Mouse (Mus musculus): ENCODE data around the gene Olfr66.

The Olfr66 gene

DNA sequence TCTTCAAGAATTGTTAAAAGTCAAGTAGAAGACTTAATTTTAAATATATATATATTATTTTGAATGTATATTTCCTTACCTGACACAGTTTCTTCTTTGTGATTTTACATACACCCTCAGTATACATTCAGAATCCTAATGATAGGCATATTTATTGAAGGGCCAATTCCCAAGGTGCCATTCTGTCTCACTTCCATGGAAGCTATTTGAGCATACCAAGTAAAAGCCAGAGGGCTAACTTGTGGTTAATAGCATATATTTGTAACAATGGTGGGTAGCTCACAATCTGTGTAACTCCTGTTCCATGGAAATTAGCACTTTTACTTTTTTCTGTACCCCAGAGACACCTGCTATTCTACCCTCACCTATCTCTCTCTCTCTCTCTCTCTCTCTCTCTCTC is at the start of gene Olfr66:
TSS of gene Olfr66 (minus strand) at position 101 of the 400 bp plus-strand sequence.
- no peak for DNase-seq

DNA sequence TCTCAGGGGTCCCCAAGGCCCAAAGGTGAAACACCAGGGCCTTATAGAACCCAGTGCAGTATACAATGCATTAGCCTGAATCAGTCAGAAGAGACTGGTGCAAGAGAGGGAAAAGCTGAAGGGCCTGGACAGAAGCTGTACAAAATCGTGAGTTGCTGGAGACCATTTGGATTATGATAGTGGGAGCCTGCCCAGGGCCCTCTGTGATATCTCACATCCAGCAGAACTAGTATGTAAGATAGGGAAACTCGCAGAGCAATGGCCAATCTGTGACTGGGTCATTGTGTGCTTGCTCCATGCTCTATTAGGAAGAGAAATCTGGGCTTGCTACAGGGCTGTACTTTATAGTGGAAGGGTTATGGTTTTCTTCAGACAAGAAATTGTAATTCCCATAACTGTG is 48.2 kb upstream of the Olfr66 start, which contains the start of gene Olfr632:
TSS of gene Olfr632 (plus strand) at position 84 of the 400 bp plus-strand sequence.
- no peak for DNase-seq

DNA sequence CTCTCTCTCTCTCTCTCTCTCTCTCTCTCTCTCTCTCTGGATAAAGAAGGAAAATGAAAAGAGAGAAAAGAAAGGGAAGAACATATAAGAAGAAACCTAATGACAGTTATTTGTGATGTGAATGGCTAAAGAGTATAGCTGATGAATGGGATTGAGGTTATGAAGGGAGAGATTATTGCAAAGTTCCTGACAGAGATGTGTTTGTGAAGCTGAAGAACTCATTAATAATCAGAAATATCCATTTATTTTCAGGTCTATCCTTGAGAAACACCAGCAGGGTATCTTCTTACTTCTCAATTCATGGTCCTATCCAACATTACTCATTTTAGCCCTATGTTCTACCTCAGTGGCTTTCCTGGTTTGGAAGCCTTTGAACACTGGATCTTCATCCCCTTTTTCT is 42.5 kb upstream of the Olfr66 start, which contains the start of gene Olfr631:
TSS of gene Olfr631 (plus strand) at position 301 of the 400 bp plus-strand sequence.
- no peak for DNase-seq

DNA sequence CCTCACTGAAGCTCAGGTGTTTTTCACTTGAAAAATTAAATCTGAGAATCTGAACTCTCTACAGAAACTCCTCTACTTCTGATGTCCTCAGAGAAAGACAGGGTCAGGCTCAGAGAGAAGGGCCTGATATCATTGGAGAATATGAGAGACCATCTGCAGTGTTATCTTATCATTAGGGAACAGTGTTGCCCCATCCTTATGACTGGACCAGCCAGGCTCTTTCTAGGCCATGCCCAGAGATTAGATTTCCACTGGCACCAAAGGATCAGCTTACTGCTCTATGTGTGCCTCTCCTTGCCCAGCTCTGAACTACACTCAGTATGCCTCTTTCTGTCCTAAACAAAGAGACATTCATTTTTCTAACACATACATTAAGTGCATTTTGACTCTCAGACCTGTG is 29.3 kb upstream of the Olfr66 start:
- no peak for DNase-seq

DNA sequence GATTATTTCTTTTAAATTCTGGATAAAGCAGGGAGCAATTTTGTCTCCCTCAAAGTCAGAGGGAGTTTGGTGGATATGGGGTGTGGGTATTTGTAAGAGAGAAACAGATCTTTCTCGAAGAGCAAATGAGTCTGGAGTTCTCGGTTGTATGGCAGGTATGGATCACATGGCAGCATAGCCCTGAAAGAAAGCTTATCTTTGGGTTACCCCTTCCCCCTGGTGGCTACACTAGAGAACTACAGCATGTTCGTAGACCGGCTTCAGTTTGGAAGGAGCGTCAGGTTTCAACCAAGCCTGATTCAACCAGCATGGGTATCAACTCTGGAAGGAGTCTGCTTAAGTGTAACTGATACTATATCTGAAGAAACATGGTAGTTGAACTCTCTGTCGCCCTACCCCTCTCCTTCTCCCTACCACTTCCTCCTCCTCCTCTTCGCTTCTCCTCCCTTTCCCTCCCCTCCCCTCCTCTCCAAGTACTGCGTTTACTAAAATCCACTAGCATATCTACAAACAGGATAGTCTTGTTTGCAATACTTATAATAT is 27.0 kb upstream of the Olfr66 start:
- DNase-seq = no peak

DNA sequence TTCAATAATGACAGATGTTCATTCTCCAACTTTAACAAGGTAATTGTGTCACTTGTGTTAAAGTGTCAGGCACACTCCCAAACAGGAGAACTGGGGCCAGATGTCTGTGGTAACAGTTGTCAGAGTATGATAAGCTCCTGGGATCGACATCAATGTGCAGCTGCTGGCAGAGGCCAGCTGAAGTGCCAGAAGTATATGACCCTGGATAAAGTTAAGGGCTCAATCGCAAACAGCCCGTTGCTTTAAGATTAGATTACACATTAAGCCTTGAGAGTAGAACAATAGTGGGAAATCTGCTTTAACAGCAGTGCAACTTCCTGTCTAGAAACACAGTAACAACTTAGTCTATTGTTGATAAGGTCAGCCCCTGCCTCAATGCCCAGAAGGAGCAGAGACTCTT is 24.0 kb upstream of the Olfr66 start:
- DNase-seq = no peak

DNA sequence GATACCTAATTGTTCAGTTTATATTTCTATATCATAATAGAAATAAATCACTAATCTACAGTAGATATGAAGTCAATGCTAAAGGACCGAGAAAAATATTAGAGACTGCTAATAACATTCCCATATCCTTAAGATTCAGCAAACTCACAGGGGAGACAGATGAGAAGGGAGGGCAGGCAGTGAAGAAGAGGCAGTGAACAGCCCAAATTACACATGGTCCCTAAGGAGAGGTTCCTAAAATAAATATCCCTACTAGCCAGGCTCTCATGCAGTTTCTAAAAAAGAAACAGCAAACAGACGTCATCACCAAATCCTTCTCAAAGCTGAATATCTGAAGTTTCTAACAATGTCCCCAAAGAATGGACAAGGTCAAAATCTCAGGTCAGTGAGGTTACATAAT is 17.1 kb upstream of the Olfr66 start, which contains the start of gene Olfr65:
TSS of gene Olfr65 (plus strand) at position 301 of the 400 bp plus-strand sequence.
- DNase-seq = no peak

DNA sequence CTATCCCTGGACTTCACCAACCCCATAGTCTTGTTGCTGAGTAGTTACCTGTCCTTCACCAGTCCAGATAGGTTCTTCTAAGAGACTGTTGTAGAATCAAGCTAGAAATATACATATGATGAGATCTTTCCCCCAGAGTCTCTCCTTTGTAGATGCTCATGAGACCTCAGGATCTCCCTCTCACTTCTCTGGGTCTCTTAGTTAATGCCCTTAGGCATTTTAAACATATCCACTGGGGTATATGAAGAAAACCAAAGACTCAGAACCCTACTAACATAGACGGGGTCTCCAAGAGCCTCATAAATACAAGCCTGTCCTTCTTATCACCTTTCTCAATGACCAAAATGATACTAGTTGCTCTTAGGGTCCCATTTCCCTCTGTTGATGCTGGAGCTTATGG is 8.3 kb upstream of the Olfr66 start, which contains the start of gene Olfr64:
TSS of gene Olfr64 (minus strand) at position 101 of the 400 bp plus-strand sequence.
- DNase-seq = no peak

DNA sequence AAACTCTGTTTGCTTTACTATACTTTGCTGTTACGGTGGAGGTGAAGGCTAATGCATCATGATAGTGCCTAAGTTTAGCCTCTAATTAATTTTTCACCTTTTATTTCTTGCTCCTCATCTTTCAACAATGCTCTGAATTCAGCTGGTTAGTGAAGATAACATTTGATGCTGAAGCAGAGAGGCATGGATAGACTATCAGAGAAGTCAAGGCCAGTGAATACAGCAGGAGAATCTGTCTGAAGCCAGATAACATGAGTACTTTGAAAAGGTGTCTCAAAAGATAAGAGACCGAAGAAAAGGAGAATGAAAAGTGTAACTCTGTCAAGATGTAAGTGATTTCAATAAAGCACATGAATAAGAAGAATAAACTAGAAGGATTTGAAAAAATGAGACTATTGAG is 9.0 kb downstream of the Olfr66 start:
- DNase-seq = no peak

DNA sequence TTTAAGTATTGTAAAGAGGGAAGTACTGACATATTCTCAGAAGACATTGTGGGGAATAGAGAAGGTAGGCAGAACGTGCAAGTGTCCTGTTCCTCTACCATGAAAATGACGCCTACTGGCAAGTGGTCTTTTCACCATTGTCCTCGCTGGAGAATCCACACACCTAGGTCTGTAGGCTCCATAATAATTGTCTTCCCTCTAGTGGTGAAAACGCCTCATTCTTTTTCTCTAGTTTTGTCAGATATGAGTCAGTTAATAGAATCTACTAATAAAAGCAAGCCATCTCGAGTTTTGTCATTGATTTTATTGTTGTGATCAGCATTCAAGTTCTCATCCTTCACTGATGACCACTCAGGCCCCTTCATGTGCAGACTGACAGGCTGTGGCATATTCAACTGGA is 11.6 kb downstream of the Olfr66 start:
- no peak for DNase-seq

DNA sequence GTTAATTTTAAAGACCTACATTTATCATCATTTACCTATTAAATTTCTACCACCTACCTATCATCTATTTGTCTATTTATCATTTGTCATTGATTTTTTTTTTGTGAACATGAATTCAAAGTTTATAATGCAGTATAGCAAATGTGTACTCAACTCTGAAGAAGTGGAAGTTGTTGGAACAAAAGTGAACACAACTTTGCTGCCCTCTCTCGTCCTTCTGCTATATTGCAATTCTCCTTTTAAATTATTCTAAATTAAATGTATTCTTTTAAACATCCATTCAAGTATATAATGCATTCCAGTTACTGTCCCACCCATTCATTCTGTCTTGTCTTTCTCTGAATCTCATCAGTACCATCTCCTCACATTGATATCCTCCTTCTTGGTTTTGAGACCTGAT is 13.0 kb downstream of the Olfr66 start:
- no peak for DNase-seq

DNA sequence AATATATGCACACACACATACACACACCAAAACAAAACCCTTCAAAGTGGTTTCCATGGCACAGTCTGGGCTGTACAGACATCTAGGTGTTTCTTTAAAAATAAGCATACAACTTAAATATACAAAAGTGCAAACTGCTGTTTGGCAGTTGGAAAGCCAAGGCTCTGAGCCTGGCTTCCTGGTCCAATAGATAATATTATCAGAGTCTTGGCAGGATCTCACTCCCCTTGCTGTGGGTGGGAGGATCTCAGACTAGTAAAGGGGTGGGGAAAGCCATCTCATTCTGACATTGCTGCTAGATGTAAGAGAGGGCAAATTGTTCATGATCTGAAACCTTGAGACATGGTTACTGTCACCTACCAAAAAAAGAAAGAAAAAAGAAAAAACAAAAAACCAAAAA is 15.4 kb downstream of the Olfr66 start:
- DNase-seq = no peak

DNA sequence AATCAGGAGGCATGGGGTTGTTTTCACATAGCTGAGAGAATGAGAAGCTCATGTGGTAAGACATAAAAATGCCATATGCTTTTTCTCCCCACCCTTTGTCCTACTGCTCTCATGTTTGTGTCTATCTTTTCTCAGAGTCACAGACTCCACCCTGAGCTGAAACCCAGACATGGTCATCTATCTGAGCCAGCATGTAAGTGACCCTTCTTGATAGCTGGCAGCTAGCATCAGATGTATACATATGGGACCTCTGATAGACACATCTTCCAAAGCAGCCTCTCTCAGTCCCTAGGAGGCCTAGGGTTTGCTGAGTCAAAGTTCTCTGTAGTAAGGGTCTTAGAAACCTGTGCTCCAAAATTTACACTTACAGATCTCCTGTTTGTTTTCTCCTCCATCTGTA is 20.3 kb downstream of the Olfr66 start:
- DNase-seq = no peak

DNA sequence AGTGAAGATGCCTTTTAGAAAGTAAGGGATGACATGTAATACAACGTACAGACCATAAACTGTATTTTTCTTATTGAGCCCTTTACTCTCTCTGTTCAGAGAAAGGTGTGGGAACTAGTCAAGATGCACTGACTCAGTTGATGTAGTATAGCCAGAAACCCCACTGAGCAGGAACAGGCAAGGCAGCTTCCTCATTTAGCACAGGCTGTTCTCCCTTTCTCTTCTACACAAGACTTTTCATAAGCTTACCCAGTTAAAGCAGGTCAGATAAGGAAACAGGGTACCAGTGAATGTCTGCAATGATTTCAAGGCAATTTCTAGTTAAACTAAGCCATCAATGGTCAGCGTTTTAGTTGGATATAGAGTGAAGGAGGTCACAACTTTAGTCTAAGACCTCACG is 24.5 kb downstream of the Olfr66 start:
- DNase-seq = no peak

DNA sequence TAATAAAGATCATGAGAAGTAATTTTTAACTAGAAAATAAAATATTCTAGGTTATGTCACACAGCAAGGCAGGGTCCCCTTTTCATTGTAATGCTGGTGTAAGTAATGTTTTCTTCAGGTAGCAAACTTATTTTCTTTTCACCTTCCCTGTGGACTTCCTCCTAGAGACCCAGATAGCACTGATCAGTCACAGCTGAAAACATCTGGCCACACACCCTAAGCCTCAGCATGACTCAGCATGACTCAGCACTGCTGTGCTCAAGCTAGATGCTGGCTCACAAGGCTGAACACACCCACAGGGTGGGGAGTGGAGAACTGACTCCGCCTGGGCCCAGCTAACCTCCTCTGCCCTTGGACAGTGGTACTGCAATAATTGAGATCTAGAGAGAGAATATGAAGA is 25.2 kb downstream of the Olfr66 start:
- DNase-seq = no peak

DNA sequence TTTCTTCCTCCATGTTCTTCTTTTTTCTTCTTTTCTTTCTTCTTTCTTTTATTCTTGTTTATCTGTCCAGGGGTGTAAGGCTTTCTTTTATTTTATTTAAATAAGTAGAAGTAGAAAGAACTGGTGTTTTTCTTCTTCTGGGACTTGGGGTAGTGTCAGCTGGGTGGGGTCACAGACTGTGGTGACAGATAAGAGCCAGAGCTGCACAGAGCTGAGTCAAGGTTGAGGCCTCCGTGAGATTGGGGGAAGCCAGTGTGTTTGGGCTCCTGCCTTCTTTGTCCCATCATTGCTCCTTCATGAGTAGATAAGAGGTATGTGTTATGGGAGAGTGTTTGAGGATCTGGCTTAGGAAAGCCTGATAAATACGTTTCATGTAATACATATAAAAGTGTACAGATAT is 27.0 kb downstream of the Olfr66 start:
- DNase-seq = no peak

DNA sequence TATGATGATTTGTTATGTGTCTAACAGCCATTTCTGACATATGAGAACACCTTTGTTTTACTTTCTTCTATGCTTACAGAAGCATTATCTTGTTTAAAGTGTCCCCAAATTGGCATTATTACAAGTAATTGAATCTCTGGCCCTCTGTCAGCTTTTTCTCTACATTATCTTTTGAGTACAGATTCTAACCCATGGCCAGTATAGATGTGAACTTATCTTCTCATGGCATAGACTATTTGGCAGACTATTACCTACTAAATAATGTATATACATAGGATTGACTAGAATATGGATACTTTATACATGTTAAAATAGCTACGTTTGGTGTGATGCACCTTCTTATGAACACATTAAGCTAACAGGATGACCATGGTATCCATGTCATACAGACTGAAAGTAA is 31.4 kb downstream of the Olfr66 start:
- no peak for DNase-seq

DNA sequence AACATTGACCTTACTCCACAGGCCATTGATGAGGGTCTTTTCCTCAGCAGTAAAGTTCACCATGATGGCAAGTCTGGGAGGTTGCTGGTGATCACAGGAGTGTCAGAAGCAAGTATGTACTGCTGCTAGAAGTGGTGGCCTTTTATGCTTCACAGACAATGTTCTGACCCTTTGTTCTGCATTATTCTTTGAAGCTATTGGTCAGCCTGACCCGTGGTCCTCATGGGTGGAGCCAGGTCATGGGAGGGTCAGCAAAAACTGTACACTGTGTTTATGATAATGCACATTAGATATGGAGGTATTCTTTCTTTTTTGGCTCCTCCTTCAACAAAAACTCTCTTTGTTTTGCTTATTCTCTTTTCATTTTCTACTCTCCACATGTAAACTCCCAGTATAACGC is 33.0 kb downstream of the Olfr66 start, which contains the start of gene Hbb-y:
TSS of gene Hbb-y (minus strand) at position 127 of the 400 bp plus-strand sequence.
- DNase-seq = no peak

DNA sequence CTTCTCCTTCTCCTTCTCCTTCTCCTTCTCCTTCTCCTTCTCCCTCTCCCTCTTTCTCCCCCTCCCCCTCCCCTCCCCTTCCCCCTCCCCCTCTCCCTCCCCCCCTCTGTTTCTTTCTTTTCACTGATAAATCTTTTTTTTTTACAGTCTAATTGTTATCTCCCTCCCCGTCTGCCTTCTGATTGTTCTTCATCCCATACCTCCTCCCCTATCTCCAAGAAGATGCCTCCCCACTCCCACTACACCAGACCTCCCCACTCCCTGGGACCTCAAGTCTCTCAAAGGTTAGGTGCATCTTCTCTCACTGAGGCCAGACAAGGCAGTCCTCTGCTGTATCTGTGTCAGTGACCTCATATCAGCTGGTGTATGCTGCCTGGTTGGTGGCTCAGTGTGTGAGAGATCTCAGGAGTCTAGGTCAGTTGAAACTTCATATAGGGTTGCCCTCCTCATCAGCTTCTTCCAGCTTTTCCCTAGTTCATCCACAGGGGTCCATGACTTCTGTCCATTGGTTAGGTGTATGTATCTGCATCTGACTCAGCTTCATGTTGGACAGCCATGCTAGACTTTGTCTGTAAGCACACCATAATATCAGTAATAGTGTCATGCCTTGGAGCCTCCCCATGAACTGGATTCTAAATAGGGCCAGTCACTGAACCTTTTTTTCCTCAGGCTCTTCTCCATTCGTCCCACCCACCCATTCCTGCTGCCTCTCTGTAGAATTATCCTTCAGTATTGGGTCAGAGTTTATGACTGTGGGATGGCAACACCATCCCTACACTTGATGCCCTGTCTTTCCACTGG is 41.3 kb downstream of the Olfr66 start:
- no peak for DNase-seq

DNA sequence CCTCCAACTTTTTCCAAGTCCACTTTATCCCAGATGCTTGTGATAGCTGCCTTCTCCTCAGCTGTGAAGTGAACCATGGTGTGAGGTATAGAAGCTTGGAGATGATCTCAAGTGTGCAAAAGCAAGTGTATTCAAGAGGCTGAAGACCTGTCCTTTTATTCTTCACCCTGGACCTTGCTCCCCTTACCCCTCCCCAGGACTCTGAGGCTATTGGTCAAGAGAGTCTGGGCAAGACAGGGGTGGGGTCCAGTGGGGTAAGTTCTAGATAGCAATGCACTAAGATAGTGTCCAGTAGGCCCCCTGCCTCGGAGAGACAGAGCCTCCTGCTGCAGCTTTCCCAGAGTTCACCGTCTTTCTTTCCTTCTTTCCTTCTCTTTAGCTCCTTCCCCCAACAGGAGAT is 43.0 kb downstream of the Olfr66 start, which contains the start of gene Hbb-bh1:
TSS of gene Hbb-bh1 (minus strand) at position 131 of the 400 bp plus-strand sequence.
- DNase-seq = no peak

DNA sequence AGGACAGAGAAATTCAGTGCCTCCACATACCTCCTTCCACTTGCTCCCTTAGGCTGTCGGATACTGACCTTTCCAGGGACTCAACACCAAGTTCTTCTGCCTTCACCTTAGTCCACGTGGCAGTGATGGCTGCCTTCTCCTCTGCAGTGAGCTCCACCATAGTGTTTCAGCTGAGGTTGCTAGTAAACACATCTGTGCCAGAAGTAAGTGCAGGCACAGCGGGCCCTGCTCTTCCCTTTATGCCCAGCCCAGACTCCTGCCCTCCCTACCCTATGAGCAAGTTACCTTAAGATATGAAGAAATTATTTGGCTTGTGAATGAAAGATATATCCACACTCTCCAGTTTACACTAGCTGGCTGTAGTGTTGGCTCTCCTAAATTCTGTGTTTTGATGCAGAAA is 45.8 kb downstream of the Olfr66 start, which contains the start of gene Hbb-bh2:
TSS of gene Hbb-bh2 (minus strand) at position 253 of the 400 bp plus-strand sequence.
- no peak for DNase-seq
